Mouse (Mus musculus) intestine, postnatal 0 days (tissue): ENCODE results near the gene Elavl1. TPM values are rescaled to one million over a fixed set of nuclear protein-coding genes. Genes with fewer than 3 reads are reported as not detected.
A peak's percentile ranks its signal among the peaks of the same experiment; 100 is the strongest.

Experiments
- ATAC-seq: fragments of 200-750 bp; cut with Nextera tagmentation; 2 replicates; pipeline ENCODE4 v1.8.0; 2017; ENCODE audit warnings: mild to moderate bottlenecking, moderate TSS enrichment, moderate library complexity
- H3K27ac ChIP-seq: fragments of 300-500 bp; sonication (generic); 2 replicates; pipeline ENCODE4 v1.5.1; 2014; ENCODE audit warnings: mild to moderate bottlenecking, low read depth, low read length, moderate library complexity
- H3K27me3 ChIP-seq: fragments of 300-500 bp; sonication (generic); replicated peaks from 2 replicates; pipeline ENCODE4 v1.6.1; 2014; ENCODE audit warnings: low read length, mixed read lengths; ENCODE audit not compliant: control insufficient read depth, insufficient read depth
- H3K36me3 ChIP-seq: fragments of 300-500 bp; sonication (generic); 2 replicates; pipeline ENCODE4 v1.6.1; 2014; ENCODE audit warnings: mild to moderate bottlenecking, moderate library complexity; ENCODE audit not compliant: control insufficient read depth, insufficient read depth
- H3K4me1 ChIP-seq: fragments of 300-500 bp; sonication (generic); replicated peaks from 2 replicates; pipeline ENCODE4 v1.6.1; 2014; ENCODE audit warnings: antibody characterized with exemption, low read length, mixed read lengths; ENCODE audit not compliant: control insufficient read depth, insufficient read depth
- H3K4me2 ChIP-seq: fragments of 300-500 bp; sonication (generic); replicated peaks from 2 replicates; pipeline ENCODE4 v1.6.1; 2014; ENCODE audit warnings: low read depth, mild to moderate bottlenecking, moderate library complexity
- H3K4me3 ChIP-seq: fragments of 300-500 bp; sonication (generic); 2 replicates; pipeline ENCODE4 v1.5.1; 2014; ENCODE audit warnings: low read depth, low read length
- H3K9ac ChIP-seq: fragments of 300-500 bp; sonication (generic); 2 replicates; pipeline ENCODE4 v1.6.1; 2014; ENCODE audit warnings: mild to moderate bottlenecking, low read depth, low read length
- H3K9me3 ChIP-seq: fragments of 300-500 bp; sonication (generic); 2 replicates; pipeline ENCODE4 v1.6.1; 2016; ENCODE audit warnings: mixed run types; ENCODE audit not compliant: control insufficient read depth
- CTCF ChIP-seq: sonication (generic); IDR thresholded peaks from 2 replicates; pipeline ENCODE4 v1.5.1; 2016; ENCODE audit warnings: low read depth, mild to moderate bottlenecking, control low read depth, antibody characterized with exemption, moderate library complexity
- WGBS: fragments of 180-500 bp; shearing (Covaris S2); extraction: QIAGEN DNeasy Blood & Tissue Kit; methylation state at CpG from one replicate; pipeline ENCODE4 v1.1.7; 2014; 5-methylcytosine and 5-hydroxymethylcytosine counted together
- polyA plus RNA-seq: library from polyadenylated mRNA; unstranded; fragments of >200 nt; fragmentation: Nextera tagmentation; extraction: Ambion mirVana; gene quantifications from 2 replicates; pipeline ENCODE4 v1.2.1, GENCODE M21; 2015

Elavl1 gene
- polyA plus RNA-seq, 1 experiment from 2014 or later: 64.8 TPM

DNA sequence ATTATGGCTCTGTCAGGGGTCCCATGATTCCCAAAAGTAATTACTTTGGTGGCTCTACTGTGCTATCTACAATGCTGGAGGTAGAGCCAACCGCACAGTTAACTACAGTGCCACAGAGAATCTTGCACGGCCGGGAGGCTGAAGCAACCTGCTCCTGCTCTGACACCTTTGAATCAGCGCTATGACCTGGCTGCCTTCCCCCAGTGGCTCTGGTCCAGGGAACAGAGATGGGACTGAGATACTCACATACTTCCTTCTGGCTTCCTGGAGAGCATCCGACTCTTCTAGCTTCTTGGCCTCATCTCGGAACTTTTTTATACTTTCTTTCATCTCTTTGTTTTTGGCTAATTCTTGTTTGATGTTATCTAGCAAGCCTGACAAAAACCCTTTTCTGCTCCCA lies 55.6 kb downstream of the Elavl1 start:
- Histone ChIP-seq H3K4me1 (no peaks in the 10 kb centered on the region), H3K9me3 (no peaks in the 10 kb centered on the region), H3K4me2 (no peak overlapping the region), H3K4me3 (no peak overlapping the region), H3K9ac (no peak overlapping the region), H3K36me3 (peaks cover 84% of the 10 kb centered on the region), H3K27me3 (no peaks in the 10 kb centered on the region), H3K27ac (no peak overlapping the region)
- no peak for TF ChIP-seq CTCF
- 93% methylated on average over 6 of the region's 6 CpGs for WGBS
- ATAC-seq: no peak

DNA sequence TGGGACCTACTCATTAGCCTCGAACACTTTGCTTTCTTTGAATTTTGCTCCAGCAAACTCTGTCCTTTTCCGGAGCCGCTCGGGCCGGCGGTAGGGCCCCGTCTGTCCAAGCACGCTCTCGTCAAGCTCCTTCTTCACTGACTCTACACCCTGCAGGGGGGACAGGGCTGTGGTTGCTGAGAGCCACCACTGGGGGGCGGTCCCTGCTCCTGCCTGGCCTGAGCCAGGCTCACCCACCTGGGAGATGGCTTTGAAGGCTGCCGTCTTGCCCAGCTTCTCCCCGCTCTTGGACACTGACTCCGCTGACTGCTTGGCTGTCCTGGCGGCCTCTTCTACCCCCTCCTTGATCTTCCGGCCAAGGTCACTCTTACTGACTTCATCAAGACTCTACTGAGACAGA lies 57.6 kb downstream of the Elavl1 start:
- 78% methylated on average over 15 of the region's 15 CpGs for WGBS
- H3K4me2 ChIP-seq: no peak overlapping the region
- no peak overlapping the region for H3K9ac ChIP-seq
- H3K27me3 ChIP-seq: no peaks in the 10 kb centered on the region
- no peak overlapping the region for H3K27ac ChIP-seq
- ATAC-seq: peak; percentile 57; the same call in 1 of the 2 replicates
- no peaks in the 10 kb centered on the region for H3K9me3 ChIP-seq
- peaks cover 90% of the 10 kb centered on the region for H3K36me3 ChIP-seq
- peak; percentile 69 for TF ChIP-seq CTCF
- no peaks in the 10 kb centered on the region for H3K4me1 ChIP-seq
- no peak overlapping the region for H3K4me3 ChIP-seq

DNA sequence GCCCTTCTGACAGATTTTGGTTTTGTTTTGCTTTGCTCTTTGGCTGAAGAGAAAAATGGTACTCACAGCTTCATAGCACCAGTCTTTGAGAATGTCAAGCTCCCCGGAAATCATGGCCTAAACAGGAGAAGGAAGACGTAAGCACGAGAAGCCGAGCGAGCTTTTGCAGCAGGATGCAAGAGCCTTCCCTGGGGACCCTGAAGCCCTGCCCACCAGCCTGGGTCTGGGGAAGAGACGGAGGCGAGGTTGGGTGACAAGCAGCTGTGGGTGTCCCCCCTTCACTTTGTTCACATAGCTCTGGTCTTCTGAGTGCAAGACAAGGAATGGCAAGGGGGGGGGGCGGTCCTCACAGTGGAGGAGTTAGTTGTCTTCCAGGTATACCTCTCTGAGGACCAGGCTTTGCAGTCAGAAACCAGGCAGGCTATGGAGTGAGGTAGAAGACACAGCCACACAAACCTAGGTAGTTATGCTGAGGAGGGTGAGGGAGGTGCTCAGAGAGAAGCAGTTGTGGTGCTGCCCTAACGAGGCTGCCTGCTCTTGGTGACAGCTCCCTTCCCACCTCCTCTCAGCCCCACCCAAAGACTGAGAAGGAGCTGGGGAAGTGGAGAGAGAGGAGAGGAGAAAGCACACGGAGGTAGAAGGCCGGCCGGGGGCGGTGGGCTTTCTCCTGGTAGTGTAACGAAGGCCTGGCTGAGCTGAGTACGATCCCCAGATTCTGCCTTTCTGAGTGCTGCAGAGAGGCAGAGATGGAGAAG lies 59.9 kb downstream of the Elavl1 start:
- no peak overlapping the region for H3K4me3 ChIP-seq
- no peak for TF ChIP-seq CTCF
- H3K27ac ChIP-seq: no peak overlapping the region
- WGBS: 90% methylated on average over 15 of the region's 15 CpGs
- no peaks in the 10 kb centered on the region for H3K9me3 ChIP-seq
- H3K4me1 ChIP-seq: no peaks in the 10 kb centered on the region
- H3K36me3 ChIP-seq: peaks cover 94% of the 10 kb centered on the region
- ATAC-seq: no peak
- H3K27me3 ChIP-seq: no peaks in the 10 kb centered on the region
- no peak overlapping the region for H3K9ac ChIP-seq
- H3K4me2 ChIP-seq: no peak overlapping the region

- H3K4me3 ChIP-seq: no peak overlapping the region
- H3K9me3 ChIP-seq: no peaks in the 10 kb centered on the region
- no peak overlapping the region for H3K4me2 ChIP-seq
- H3K9ac ChIP-seq: no peak overlapping the region
- 88% methylated on average over 8 of the region's 8 CpGs for WGBS
- TF ChIP-seq CTCF: no peak
- H3K36me3 ChIP-seq: peaks cover 81% of the 10 kb centered on the region
- H3K27me3 ChIP-seq: no peaks in the 10 kb centered on the region
- H3K4me1 ChIP-seq: no peaks in the 10 kb centered on the region
- ATAC-seq: no peak
- H3K27ac ChIP-seq: no peak overlapping the region
Measured at GRCm38 (mm10) chr8:4263105-4263791, 62.0 kb downstream of the Elavl1 start.

DNA sequence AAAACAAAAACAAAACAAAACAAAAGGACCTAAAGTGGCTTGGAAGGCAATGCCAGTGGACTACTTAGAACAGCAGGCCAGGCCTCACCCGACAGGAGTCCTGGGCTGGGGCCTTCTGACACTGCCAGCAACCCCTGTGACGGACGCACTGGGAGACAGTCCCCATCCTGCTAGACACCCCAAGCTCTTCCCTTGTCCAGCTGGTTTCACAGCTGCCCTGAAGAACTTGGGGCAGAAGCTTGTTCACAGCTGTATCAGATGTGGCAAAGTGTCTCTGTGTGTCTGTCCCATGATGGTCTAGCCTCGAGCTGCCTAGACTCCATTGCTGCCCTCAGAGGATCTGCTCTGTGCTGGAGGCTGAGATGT lies 65.4 kb downstream of the Elavl1 start:
- Histone ChIP-seq H3K9me3 (no peaks in the 10 kb centered on the region), H3K36me3 (peaks cover 60% of the 10 kb centered on the region), H3K4me3 (no peak overlapping the region), H3K4me2 (peak overlapping the region; percentile 98; the same call in 1 of the 2 replicates), H3K27ac (no peak overlapping the region), H3K27me3 (no peaks in the 10 kb centered on the region), H3K4me1 (no peaks in the 10 kb centered on the region), H3K9ac (no peak overlapping the region)
- WGBS: 89% methylated on average over 4 of the region's 4 CpGs
- no peak for ATAC-seq
- TF ChIP-seq CTCF: no peak

DNA sequence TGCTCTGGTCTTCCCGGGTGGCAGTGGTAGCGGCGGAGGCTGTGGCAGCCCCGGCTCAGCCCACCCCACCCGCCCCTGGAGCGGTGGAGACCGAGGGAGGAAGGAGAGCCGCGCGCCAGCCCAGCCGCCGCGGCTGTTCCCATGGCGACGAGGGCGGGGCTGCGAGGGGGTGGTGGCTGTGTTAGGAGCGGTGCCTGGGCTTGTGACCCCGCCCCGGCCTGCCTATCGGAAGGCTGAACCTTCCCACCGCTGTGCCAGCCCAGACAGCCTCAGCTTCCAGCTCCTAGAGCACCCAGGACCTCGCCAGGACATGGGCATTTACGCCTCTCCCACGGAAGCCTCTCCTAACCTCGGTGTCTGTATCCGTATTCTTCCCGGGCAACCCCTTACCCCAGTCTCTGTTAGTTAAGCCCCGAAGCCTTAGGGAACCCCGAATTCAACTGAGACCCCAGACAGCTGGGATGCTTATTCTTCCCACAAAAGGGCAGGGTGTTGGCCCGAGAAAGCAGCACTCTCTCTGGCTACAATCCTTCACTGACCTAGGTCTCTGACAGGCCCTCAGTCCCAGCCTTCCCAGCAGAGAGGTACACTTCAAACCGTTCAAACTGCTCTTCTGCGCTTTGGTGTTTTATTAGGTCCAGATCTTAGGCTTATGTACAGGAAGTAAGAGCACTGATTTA lies 65.9 kb downstream of the Elavl1 start, which contains the start of gene Ctxn1:
Gene Ctxn1 (minus strand): TSS at position 150 of the 680 bp plus-strand sequence.
- H3K4me1 ChIP-seq: no peaks in the 10 kb centered on the region
- H3K4me3 ChIP-seq: peak within 1 kb of the TSS; percentile 63
- H3K27me3 ChIP-seq: no peaks in the 10 kb centered on the region
- WGBS: 7% methylated on average over 31 of the region's 33 CpGs
- peak; percentile 86 for ATAC-seq
- H3K9ac ChIP-seq: peak within 1 kb of the TSS; percentile 34
- H3K36me3 ChIP-seq: peaks cover 59% of the 10 kb centered on the region
- peak within 1 kb of the TSS; percentile 41; the same call in 1 of the 2 replicates for H3K27ac ChIP-seq
- H3K9me3 ChIP-seq: no peaks in the 10 kb centered on the region
- no peak for TF ChIP-seq CTCF
- peak within 1 kb of the TSS; percentile 98 for H3K4me2 ChIP-seq
